ENCODE assay signal across 8 mouse cellular contexts in the genomic region with DNA sequence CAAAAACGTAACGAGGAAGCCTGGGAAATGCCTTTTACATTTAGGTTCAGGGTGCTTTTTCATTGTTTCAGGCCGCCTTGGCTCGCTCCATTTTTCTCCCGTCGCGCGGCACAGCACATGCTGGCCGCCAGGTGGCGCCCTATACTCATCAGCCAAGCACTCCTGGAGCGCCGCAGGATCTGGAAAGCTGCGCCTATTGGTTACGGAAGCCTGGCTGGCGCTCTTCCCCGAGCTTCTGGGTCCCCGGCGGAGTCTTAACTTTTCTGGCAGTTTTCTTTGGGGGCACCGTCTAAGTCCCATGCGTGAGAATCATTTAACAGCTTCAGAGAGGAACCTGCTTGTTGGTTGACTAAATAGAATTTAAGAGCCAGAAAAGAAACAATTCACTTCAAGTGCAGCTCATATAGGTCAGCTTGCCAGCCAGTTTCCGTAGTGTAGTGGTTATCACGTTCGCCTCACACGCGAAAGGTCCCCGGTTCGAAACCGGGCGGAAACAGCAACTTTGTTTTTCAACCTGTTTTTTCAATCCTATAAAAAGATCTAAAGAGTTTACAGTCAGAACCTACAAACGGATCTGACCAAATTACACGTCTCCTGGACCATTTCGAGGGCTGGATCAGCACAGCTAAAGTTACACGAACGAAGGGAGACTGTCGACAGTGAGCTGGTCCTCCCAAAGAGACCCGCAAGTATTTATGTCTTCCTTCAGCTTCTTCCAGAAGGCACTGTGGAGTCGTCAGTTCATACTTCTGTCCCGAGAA. TPM values are rescaled to one million over a fixed set of nuclear protein-coding genes. Genes with fewer than 3 reads are reported as not detected.
DNase-seq lines count a peak whose midpoint lies in the region; ATAC-seq lines count a peak whose summit lies in the region.

No protein-coding gene starts in this region.

- peak overlapping the region; percentile 81 for H3K27ac ChIP-seq in hindbrain, embryonic 16.5 days (ENCODE audit: low read depth, low read length)

- no peaks in the 10 kb centered on the region for H3K9me3 ChIP-seq in hindbrain, embryonic 16.5 days (ENCODE audit: control insufficient read depth, low read length)

- peaks cover 16% of the 10 kb centered on the region for H3K4me1 ChIP-seq in hindbrain, embryonic 16.5 days (ENCODE audit: control insufficient read depth, insufficient read depth, low read depth, low read length)

- WGBS in hindbrain, embryonic 16.5 days: under 1% methylated on average over 38 of the region's 38 CpGs

- peak overlapping the region; percentile 79 for H3K4me2 ChIP-seq in hindbrain, embryonic 16.5 days (ENCODE audit: low read length)

- peak; percentile 97 for DNase-seq in ZHBTc4 (ENCODE audit: low read depth, low spot score)
- DNase-seq in cerebellum, postnatal 4 days (ENCODE audit: low spot score in 2 of 2): peak; percentile 88 to 96
- peak; percentile 93 for DNase-seq in gastrocnemius, adult 18-20 months (ENCODE audit: low spot score)
- peak; percentile 97 for DNase-seq in left cerebral cortex, adult 11 months (ENCODE audit: low spot score)
- peak; percentile 97 for DNase-seq in lung, postnatal 36 days
- peak; percentile 95 for DNase-seq in retina, embryonic 14.5 days (ENCODE audit: low spot score)
- peak; percentile 89 to 92 for DNase-seq in thymus, postnatal 36 days

- H3K36me3 ChIP-seq in hindbrain, embryonic 16.5 days (ENCODE audit: control insufficient read depth, insufficient read depth, low read length): no peaks in the 10 kb centered on the region

- peak; percentile 91 for ATAC-seq in hindbrain, embryonic 16.5 days

- H3K27me3 ChIP-seq in hindbrain, embryonic 16.5 days (replicated peaks; ENCODE audit: control insufficient read depth, insufficient read depth, low read length): no peaks in the 10 kb centered on the region

- peak overlapping the region; percentile 64 for H3K9ac ChIP-seq in hindbrain, embryonic 16.5 days (ENCODE audit: low read depth, low read length)

- peak overlapping the region; percentile 60 for H3K4me3 ChIP-seq in hindbrain, embryonic 16.5 days (ENCODE audit: low read length)

RNA-seq across cellular contexts. Expression of a gene that starts 2.5 kb away (rescaled TPM):
- 1 to 10 TPM; 1.2 to 2.0 TPM for total RNA-seq in gastrocnemius, adult 18-20 months (2021)
- 11.6 and 11.8 TPM in 2 replicates for polyA plus RNA-seq in hindbrain, embryonic 16.5 days (2015; fragmentation: Nextera tagmentation; extraction: Ambion mirVana)

RNA-seq across cellular contexts. Expression of a gene that starts 39.2 kb away (rescaled TPM):
- total RNA-seq in gastrocnemius, adult 18-20 months (2021): 100 to 1,000 TPM; 667 to 772 TPM
- 316 and 354 TPM in 2 replicates for polyA plus RNA-seq in hindbrain, embryonic 16.5 days (2015; fragmentation: Nextera tagmentation; extraction: Ambion mirVana)

RNA-seq across cellular contexts. Expression of a gene that starts 39.3 kb away (rescaled TPM):
- total RNA-seq in gastrocnemius, adult 18-20 months (2021): 10 to 100 TPM; 28.7 to 29.5 TPM
- polyA plus RNA-seq in hindbrain, embryonic 16.5 days (2015; fragmentation: Nextera tagmentation; extraction: Ambion mirVana): 4.7 and 5.3 TPM in 2 replicates

RNA-seq across cellular contexts. Expression of a gene that starts 46.5 kb away (rescaled TPM):
- 1 to 10 TPM; 1.8 to 4.4 TPM for total RNA-seq in gastrocnemius, adult 18-20 months (2021)
- 9.8 and 11.5 TPM in 2 replicates for polyA plus RNA-seq in hindbrain, embryonic 16.5 days (2015; fragmentation: Nextera tagmentation; extraction: Ambion mirVana)

Comparison
In these comparisons a context has a peak if more than half of its experiments do, and no peak if none do; other contexts are left out.
1. Peak in every context shown above with its lines: DNase-seq, ATAC-seq, H3K4me3 ChIP-seq and H3K27ac ChIP-seq.